Mouse (Mus musculus) c-Kit-positive CD71-positive TER-119-positive erythroid progenitor cells, embryonic 14.5 days (primary cell): ENCODE measurements around the gene Maml3.

Experiments
- DNase-seq: peaks from one replicate; pipeline ENCODE4 v3.0.0-alpha.2; 2013; ENCODE audit warnings: low spot score

Gene Maml3

DNA sequence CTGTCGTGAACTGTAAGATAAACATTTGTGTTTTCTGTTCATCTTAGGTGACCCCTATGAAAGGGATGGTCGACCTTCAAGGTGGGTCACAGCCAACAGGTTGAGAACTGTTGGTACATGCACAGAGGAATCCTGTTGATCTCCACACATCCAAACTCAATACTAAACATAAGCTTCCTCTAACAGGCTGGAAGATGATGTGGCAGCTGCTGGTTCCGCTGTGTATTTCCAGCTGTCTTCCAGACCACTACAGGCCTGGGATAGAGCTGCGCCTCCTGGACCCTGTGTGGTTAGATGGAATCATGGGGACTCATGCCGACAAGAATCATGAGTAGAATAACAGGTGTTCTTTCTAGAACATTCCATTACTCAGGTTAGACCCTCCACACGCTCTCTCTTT lies 101.2 kb downstream of the Maml3 start:
- no peak for DNase-seq

DNA sequence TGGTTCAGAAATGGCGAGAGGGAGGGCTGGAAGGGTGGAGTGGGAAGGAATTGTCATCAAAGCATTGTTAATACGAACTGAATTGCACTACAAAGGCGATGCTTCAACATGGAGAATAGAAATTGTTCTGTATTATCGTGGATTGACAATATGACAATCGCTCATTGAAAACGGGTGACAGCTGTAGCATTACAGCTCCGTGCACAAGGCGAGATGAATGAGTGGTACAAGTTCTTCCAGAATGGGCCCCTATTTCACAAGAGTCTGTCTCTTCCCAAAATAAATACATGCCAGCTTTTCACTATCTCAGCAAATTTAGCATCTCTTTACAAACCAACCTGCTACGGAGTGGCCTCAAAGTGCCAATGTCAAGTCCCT lies 103.4 kb downstream of the Maml3 start:
- DNase-seq, result no peak

DNA sequence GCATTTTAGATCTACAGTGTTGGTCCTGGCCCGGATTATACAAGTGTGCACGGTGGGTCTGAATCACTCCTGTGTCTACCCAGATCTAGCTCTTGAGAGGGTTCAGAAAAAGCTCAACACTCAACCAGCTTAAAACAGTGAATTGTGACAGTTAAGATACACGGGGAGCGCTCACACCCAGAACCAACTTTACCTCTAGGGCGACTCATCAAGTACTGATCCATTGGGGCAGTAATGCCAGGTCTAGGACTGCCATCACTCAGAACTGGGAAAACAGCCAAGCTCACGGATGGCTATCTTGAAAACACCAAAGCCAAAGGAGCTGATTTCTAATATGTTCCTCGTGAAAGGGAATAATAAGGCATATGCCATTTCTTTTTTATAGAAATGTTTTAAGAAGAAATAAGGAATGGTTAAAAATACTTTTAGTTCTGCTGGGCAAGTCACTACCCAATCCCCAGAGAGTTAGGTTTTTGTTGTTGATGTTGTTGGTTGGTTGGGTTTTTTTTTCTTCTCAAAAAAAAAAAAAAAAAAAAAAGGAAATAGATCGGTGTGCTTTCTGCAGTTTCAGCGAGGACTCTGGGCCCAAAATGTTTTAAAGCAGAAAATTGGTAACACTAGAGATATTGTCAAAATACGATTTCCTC lies 103.9 kb downstream of the Maml3 start:
- no peak for DNase-seq

DNA sequence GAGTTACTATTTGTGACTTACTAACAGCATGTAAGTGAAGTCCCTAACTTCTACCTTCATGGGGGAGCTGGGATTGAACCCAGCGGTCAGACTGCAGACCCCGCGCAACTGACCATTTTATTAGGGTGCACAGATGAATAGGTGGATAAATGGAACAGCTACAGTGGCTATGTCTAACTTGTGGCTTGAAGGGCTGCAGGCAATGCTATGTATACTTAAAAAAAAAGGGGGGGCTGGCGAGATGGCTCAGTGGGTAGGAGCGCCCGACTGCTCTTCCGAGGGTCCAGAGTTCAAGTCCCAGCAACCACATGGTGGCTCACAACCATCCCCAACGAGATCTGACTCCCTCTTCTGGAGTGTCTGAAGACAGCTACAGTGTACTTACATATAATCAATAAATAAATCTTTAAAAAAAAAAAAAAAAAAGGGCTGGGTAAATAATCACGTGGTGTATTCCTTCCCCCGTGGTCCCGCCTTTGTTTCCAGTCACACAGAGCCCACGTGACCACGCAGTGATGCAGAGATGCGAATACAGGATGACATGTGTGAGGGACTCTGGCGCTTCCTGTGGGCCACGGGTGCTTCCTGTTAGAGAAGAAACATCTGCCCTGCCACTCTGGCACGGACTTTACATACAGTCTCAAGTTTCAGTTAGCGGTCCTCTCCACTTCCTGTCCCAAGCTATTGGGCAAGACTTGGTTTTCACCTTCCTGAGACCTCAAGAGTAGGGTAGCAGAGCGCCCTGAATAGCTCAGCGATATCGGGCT lies 105.0 kb downstream of the Maml3 start:
- DNase-seq, result peak; percentile 36

DNA sequence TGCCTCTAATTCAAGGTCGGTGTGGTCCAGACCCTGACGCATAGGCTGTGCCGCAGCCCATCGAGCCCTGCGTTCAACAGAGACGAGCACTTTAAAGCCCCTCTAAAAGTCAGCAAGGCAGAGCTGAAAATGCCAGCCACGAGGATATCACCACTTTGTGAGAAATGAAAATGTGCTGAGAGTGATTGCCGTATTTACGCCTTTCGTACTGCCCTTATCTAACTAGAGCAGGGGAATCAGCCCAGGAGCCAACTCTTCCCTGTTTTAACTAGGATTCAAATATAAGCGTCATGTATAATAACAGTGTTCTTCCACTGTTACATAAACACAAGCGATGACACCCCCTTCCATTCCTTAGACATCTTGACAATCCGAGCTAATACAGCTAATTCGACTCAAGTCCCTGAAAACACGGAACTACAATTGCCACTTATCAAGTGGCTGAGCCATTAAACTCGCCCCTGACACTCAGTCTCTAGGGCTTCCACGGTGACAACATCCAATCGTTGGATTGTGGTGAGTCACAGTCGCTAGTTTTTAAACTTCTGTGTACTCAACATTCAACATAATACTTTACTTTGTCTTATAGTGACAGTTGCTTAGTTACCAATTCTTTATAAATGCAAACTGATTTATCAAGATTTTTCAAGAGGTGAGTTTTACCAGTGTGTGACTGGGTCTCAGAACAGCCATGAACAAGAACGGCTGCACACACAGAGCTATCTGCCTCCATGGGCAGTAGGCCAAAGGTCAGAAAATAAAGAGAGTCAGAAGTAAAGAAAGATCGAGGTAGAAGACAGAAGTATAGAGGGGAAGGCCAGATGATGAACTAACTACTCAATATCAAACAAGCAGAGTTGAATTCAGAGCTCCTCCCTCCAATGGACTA lies 106.1 kb downstream of the Maml3 start:
- peak; percentile 27 for DNase-seq

DNA sequence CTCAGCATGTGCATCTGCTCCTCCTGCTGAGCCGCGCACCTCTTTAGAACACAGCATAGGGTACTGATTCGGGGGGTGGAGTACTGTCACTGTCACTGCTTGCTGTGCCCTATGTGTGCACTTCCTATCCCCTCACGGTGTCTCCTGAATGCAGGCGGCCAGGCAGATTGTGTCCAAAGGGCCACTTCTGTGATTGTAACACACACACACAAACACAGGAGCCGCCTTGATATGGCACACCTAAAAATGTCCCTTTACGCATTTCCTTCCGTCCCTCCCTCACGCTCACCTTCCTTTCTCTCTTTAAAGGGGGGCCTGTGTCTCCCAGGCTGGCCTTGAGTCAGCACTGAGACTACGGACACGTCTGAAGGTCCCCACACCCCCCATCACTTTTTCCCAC lies 107.3 kb downstream of the Maml3 start:
- no peak for DNase-seq

DNA sequence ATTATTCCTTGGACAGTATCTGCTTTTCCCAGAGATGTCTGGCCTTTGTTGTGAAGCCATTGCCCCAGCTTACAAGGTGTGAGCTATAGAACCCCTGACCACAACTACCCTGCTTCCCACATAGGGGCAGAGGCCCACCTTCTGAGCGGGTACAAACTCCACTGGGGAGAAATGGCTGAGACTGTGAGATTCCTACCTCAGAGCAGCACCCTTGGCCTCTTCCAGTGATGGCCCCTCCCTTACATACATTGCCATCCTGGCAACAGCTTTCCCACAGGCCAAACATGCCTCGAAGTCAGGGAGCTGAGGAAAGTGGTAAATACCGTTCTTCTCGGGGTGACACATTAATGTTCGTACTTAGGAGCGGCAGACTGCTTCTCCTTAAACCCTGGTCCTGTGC lies 118.4 kb downstream of the Maml3 start:
- DNase-seq, result no peak

DNA sequence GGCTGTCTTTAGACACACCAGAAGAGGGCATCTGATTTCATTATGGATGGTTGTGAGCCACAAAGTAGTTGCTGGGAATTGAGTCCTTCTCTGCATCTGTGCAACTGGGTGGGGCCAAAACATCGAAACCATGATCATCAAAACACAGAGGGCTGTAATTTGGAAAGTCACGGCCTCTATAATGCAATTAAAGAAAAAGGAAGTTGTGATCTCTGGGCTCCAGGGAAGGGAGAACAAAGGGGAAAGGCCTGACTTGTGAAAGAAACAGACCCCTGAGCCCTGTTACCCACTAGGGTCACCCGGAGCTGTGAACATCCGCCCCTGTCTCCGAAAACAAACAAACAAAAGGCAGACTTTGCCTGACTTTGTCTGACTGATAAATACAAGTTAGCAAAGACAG lies 123.4 kb downstream of the Maml3 start:
- DNase-seq, result no peak

DNA sequence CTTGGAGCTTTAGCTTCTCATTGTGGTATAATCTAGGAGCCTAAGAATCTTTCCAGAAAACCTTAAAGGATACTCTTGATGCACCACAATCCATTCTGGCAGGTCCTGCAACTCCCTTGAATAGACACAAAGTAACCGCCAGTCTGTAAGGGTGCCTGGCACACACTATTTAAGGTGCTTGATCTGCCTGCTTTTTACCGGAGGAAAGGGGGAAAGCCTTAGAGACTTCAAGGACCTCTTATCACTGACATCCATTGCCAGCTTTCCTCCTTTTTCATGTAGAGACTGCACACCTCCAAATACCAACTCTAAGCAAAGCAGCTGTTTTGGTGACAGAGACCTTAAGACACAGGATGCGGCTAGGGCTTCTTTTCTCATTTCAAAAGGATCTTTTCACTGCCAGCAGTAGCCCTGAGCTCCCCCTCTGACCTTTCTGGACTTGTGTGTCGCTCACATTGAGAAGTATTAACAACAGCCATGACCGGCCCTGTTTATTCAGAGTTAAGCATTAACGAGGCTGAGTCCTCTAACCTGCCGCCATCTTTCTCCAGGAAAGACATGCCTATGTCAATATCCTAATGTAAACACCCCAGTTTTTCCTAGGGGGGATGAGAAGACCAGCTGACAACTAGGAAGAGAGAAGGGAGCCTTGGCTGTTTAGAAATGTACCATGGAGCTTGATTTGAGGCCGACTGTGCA lies 127.1 kb downstream of the Maml3 start:
- no peak for DNase-seq

DNA sequence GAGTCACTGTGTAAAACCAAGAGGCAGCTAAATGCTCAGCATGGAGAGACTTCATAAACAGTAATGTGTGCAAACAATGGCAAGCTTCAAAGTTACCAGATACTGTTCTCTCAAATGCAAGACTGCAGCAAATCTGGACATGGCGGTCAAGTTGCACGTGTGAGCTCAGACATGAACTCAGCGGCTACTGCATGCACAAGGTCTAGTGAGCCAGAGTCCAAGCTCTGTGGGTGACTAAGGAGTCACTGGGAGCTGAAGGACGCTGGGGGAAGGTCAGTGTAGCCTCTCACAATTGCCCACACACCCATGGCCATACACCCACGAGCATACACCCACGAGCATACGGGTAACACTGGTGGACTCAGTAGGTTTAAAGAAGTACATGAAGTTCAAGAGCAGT lies 130.3 kb downstream of the Maml3 start:
- DNase-seq, result no peak

DNA sequence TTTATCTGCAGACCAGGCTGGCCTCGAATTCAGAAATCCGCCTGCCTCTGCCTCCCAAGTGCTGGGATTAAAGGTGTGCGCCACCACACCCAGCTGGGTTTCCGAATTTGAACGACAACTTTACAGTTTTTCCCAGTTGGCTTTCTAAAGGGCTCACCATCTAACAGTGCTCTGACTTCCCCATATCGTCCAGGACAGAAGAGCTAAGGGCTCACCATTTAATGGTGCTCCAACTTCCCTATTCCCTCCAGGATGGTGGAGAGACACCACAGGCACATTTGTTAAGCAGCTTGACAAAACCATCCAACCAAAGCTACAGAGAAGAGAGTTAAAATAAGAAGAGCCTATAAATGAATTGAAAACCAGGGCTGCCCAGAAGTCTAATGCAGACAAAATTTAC lies 130.7 kb downstream of the Maml3 start:
- no peak for DNase-seq

DNA sequence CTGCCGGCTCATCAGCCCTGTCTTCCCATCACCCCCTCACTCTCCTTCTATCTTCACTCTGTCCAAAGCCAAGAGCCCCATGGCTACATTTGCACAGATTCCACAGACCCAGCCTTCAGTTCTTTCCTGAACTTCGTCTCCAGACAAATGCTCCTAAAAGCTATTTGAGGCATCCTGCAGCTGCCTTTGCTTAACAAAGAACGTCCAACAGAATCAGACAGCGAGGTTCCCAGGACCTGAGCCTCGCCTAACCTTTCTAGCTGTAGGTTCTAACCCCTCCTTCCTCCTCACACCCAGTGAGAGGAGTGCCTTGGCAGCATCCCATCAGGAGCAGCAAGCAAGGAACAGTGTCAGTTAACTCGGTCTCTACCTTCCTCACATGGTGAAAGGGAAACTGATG lies 132.3 kb downstream of the Maml3 start:
- no peak for DNase-seq

DNA sequence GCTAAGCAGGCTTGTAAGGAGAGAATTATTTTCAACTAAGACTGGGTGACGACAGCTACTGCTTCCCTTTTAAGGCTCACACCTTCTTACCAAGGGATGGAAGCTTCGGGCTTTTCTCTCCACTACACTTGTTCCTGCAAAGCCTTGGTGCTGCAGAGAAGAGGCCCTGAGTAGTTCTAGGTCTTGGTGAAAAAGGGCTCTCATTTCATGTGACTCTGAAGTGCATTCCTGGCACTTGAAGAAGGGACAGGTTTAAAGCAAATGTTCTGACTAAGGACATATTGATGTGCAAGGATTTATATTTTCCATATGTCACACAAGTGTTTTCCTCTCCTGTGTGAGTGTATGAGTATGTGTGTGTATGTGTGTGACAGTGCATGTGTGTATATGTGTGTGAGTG lies 134.4 kb downstream of the Maml3 start:
- no peak for DNase-seq

DNA sequence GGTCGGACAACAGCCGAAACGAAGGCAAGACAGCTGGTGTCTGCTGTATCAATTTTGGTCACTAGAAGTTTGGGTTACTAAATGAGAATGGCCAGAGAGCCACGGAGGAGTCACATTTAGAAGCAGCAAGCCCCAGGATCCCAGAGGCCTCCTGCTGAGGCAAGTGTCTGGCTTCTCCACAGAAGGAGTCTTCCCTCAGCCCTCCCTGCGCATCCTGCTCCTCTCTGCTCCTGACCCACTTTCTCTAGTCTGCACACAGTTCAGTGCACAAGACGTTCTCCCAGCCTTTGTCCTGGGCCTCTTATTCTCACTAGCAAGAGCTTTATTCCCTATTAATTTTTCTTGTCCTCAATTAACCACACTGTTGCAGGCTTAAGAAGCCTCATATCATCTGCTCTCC lies 135.4 kb downstream of the Maml3 start:
- no peak for DNase-seq

DNA sequence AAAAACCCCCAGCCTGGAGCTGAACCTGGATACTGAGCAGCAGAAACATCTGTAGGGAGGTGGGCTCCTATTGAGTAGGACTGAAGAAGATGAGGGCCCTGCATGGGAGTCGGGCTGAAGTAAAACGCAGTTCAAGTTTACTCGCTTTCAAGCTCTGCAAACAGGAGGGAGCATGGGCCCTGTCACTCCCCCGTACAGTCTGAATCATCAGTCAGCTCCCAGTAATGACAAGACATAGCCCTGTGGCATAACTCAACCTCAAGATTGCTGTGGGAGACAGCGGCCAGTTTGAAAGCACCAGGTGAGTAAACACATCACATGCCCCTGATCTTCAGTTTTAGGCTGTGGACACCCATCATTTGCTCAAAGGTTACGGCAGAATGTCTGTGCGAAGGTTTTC lies 139.0 kb downstream of the Maml3 start:
- no peak for DNase-seq

DNA sequence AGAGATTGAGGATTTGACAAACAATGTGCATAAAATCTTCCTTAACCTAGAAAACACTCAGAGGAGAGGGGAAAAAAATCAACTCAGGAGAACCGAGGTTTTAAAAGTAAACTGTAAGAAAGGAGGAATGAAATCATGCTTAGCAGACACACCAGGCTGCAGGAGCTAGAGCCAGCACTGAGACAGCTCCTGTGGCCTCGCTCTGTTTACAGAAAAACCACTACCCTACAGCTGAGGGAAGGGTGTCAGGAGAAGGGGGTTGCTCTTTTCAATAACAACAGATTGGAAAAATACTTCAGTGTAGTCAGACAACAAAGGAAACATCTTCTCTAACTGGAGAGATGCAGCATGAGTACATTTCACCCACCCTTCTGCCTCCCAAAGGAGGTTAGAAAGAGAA lies 139.4 kb downstream of the Maml3 start:
- no peak for DNase-seq

DNA sequence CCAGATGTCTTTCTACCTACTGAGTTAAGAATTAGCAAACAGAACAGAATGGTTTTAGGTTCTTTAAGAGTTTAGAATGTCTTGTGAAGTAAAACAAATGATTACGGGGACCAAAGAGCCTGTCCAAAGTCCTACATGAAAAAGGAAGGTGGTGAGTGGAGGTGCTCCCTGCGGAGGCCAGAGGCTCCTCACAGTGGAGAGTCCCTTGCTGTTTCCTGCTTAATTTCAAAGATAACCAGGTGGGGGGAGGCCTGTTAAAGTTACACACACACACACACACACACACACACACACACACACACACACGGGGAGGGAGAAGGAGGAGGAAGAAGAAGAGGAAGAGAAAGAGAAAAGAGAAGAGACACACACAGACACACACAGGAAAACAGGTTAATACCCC lies 139.9 kb downstream of the Maml3 start:
- DNase-seq, result no peak

DNA sequence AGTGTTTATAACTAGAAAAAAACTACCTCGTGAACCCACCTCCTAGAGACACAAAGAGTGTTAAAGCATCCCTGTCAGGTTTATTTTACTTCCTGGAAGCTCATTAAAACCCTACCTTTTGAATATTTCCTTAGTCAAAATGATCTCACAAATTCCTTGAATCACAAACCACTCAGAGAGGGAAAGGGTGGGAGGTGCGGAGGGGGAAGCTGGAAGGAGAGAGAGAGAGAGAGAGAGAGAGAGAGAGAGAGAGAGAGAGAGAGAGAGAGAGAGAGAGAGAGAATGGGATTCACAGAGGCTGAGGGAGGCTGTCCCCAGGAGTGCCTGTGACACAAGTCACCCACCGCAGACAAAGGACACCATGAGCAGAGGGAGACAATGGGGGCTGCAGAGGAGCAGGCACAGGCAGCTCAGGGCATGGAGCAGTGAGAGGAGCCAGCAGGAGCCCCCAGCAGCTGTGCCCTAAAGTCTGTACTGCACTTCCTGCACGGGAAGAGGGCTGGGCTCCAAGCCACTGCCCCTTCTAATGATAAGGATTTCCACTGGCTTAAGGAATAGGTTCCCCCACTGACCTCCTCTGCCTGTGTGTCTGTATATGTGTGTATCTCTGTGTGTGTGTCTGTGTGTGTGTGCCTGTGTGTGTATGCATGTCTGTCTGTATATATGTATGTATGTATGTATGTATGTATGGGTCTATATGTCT lies 140.8 kb downstream of the Maml3 start:
- DNase-seq, result no peak

DNA sequence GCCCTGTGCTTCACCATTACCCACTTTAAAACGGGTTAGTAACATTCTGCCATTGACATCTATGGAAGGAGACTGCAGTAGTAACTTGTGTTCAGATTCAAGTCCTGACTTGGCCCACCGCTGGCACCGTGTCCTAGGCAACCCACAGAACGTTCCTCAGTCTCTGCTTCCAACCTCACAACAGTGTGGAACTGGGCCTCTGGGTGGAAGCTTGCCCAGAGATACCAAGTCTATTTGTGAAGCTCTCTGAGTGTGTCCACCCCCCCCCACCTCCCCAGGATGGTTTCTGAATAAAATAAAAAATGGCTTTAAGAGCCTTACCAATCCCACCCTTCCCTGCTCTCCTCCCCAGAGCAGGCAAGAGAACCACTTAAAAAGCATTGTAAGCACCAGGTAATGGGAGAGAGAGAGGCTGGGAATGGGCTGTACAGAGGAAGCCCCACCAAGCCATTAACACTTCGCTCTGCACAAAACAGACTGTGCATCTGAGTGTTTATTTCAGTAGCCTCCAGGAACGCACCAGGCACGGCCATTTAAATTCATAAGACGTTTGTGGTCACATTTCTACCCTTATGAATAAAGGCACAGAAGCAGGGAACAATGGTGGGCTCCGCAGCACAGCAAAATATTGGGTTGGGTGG lies 141.6 kb downstream of the Maml3 start:
- no peak for DNase-seq

DNA sequence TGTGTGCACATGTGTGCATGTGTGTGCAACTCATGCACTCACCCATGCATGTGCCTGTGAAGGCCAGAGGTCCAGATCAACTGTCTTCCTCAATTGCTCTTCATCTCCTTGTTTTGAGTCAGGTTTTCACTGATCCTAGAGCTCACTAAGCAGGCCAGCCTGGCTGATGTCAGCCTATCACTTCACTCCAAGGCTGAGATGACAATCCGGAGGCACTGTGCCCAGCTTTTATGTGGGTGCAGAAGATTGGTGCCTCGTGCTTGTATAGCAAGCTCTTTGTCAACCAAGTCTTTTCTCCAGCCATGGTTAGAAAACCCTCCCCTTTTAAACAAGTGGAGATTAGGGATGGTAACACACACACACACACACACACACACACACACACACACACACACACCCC lies 146.1 kb downstream of the Maml3 start:
- DNase-seq, result no peak

DNA sequence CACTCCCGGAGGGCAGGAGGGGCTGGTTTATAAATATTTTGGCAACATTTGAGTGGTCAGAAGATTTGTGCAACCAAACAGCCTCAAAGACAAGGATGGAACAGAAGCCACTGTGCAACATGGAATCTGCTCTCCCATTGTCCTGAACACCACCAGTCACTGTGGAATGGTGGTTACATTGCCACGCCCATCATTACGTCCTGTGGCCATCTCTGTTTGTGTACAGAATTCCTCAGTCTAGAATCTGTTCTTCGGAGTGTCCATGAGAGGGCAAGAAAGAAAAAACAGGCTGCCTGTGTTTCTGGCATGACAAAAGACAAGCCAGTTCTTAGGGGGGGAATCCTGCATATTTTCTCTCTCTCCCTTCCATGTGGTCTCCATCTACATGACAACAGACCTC lies 150.4 kb downstream of the Maml3 start:
- no peak for DNase-seq
